Mouse (Mus musculus): ENCODE results near the gene Foxp1.

Foxp1 gene

DNA sequence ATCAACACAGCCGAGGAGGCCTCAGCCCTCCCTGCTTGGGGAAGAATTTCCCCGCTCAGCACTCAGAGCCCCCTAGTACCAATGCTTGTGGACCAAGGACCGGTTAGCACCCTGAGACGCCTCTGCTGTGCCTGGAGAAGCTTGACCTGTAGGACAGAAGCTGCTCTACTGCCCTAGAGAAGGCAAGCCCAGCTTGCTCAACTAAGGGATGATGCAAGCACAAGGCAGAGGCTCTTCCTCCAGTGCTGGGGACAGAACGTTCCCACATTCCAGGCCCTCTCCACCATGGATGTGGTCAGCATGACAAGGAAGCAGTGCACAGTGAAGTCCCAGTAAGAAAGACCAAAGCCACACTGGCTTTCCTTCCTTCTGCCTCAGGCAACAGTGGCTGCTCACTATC, 347.1 kb downstream of the Foxp1 start:
- no peak for DNase-seq (ENCODE audit: low spot score)

DNA sequence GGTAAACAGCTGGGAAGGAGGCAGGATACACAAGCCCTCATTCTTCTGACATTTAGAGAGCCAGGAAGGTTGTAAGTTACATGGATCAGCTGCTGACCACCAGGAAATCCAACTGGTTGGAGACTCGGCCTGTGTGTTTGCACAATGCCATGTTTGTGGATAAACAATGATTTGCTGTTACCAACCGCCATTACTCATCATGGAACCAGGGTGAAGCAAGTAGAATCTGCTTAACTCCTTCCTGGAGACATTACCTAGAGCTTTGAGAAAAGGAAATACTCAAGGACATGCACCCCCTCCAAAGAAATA, 348.7 kb downstream of the Foxp1 start:
- DNase-seq (ENCODE audit: low spot score), result no peak

- DNase-seq (ENCODE audit: low spot score), result no peak
Measured at GRCm38 (mm10) chr6:99173066-99173901, 349.2 kb downstream of the Foxp1 start.

DNA sequence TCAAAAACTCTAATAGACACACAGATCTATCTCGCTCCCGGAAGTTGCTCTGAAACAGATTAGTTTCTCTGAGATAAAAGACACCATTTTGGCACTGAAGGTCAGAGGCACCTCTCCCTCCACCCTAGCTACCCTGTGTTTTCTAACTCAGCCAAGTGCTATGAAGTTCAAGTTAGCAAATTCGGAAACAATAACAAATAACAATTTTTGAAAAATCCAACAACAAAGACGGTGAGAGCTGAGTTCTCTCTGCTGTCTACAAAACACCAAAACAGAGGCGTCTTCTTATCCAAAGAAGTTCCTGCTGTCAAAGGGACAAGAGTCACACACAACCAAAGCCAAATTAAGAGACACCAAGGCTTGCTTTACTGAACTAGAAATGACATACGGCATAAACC, 349.9 kb downstream of the Foxp1 start:
- DNase-seq (ENCODE audit: low spot score), result no peak

- no peak for DNase-seq (ENCODE audit: low spot score)
Measured at GRCm38 (mm10) chr6:99171901-99172588, 350.5 kb downstream of the Foxp1 start.

- DNase-seq (ENCODE audit: low spot score), result no peak
Measured at GRCm38 (mm10) chr6:99171281-99171825, 351.2 kb downstream of the Foxp1 start.

- DNase-seq (ENCODE audit: low spot score), result no peak
Measured at GRCm38 (mm10) chr6:99168727-99169126, 353.8 kb downstream of the Foxp1 start.

GRCm38 (mm10) chr6:99167001-99167400, 355.5 kb downstream of the Foxp1 start:
- no peak for DNase-seq (ENCODE audit: low spot score)

- DNase-seq (ENCODE audit: low spot score), result no peak
Measured at GRCm38 (mm10) chr6:99166169-99166568, 356.4 kb downstream of the Foxp1 start.

DNA sequence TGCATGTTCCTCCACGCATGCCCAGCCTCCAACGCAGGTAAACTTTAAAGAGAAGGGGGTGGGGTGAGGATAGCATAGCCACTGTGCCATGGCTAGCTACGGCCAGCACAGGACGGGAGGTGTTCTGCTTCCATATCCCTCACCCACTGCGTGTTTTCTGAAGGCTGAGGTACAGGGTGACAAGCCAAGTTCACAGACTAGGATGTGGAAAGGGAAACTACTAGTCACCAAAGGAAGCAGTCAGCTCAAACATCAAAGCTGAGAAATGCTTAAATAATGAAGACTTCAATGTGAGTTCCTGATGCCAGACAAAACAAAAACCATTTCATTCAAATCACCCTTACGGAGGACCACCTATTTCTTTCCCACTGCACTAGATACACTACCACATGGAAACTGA, 357.8 kb downstream of the Foxp1 start:
- no peak for DNase-seq (ENCODE audit: low spot score)

GRCm38 (mm10) chr6:99162716-99163115, 359.8 kb downstream of the Foxp1 start:
- DNase-seq (ENCODE audit: low spot score), result no peak

DNA sequence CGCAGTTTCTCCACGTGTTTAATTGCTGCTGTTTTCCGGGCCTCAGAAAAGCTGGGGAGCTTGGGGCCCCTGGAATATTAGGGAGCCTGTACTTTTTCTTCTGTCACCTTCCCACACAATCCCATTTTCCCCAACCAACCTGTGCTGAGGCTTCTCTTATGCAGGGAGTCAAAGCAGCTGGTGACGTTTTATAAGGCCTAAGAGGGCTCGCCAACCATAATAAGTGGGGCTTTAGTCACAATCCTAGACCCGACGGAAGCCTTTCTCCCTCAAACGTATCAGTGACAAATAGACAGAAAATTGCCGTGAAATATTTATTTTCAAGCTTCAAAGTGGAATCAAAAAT, 362.2 kb downstream of the Foxp1 start:
- DNase-seq (ENCODE audit: low spot score), result peak; percentile 27

GRCm38 (mm10) chr6:99159452-99160347, 362.8 kb downstream of the Foxp1 start:
- peak; percentile 59 for DNase-seq (ENCODE audit: low spot score)

GRCm38 (mm10) chr6:99153682-99154081, 368.8 kb downstream of the Foxp1 start:
- DNase-seq (ENCODE audit: low spot score), result no peak

DNA sequence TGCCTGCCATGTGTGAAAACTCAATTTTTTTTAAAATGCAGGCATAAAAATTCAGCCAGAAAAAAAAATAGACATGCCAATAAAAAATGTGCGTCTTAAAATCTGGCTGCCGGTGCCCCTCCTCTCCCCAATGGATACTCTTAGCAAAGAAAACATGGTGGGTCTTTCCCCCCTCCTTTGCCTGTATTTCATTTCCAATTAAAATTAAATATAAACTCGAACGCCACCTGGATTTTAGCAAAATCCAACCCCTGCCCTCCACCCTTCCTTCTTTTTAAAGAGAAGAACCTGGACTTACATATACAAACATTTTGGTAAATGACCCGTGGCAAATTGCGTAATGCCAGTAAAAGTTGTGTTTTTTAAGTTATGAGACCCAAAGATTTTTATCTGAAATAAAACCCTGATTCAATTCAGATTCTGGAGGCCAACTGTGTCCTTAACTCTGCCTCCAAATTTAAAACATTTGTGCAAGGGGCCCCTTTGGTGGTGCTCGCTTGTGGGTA, 376.1 kb downstream of the Foxp1 start:
- DNase-seq (ENCODE audit: low spot score), result no peak

GRCm38 (mm10) chr6:99145033-99145432, 377.5 kb downstream of the Foxp1 start:
- no peak for DNase-seq (ENCODE audit: low spot score)

DNA sequence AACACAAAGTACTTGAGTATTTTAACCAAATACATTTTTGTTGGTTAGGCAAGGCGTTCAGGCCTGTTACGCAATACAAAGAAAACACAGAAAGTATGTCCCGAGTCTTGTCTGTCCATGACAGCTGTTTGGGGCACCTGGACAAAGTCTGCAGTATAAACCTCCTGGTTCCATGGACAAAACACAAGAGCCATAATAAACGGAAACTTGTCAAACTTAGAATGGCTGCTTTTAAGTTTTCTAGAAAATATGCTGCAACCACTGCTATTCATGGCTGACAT, 378.8 kb downstream of the Foxp1 start:
- DNase-seq (ENCODE audit: low spot score), result no peak

GRCm38 (mm10) chr6:99142900-99143755, 379.4 kb downstream of the Foxp1 start:
- DNase-seq (ENCODE audit: low spot score), result no peak

DNA sequence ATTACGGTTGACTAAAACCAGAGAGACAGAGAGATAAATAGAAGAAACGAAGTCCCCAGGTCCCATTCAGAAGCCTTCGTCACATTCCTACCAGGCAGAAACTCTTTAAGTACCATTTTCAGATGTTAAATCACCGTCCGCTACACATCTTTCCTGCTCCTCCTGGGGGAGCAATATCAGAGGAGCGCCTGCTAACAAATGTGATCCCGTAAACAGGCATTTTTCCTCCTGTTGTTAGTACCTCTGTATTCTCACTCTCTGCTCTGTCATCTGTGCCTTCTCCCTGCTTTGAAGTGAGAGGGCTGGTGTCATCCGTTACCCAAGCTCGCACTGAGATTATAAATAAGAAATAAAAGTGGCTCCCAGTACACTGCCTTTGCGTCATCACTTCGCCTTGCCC, 384.5 kb downstream of the Foxp1 start:
- DNase-seq (ENCODE audit: low spot score), result peak; percentile 39

- no peak for DNase-seq (ENCODE audit: low spot score)
Measured at GRCm38 (mm10) chr6:99137071-99137470, 385.4 kb downstream of the Foxp1 start.

- DNase-seq (ENCODE audit: low spot score), result peak; percentile 79
Measured at GRCm38 (mm10) chr6:99135938-99136729, 386.4 kb downstream of the Foxp1 start.

Measured in embryo, embryonic 10.5 days (tissue).